Mouse (Mus musculus) stomach, postnatal 0 days (tissue): ENCODE measurements at regions not wholly inside any gene's neighbourhood (a gene's known extent, or its start where the extent isn't known, plus 50 kb on each side); places are given as distances from the start of the nearest gene placed in this dataset.
"Not testable (repeated sequence)": the region's sequence is repeated elsewhere in the genome, so short reads cannot be mapped to it uniquely, and the experiment has no call there.

Experiments used
- CTCF ChIP-seq: IDR thresholded peaks from 2 replicates; pipeline ENCODE4 v1.5.1; 2016; ENCODE audit warnings: antibody characterized with exemption, low read depth, mild to moderate bottlenecking, moderate library complexity
- EP300 ChIP-seq: optimal IDR thresholded peaks from 2 replicates; pipeline ENCODE3; 2016; ENCODE audit warnings: antibody characterized with exemption

- TF ChIP-seq EP300, CTCF: not testable (repeated sequence)
Observed at GRCm38 (mm10) chr11:91167336-91167735, 410.0 kb downstream of the Kif2b start.
